Mouse (Mus musculus): ENCODE data around the gene Mink1. TPM values are rescaled to one million over a fixed set of nuclear protein-coding genes. Genes with fewer than 3 reads are reported as not detected.

Mink1 gene
- polyA plus RNA-seq, 1 experiment from 2014 or later = 17.7 TPM

GRCm38 (mm10) chr11:70585457-70585856, 22.8 kb downstream of the Mink1 start:
- Histone ChIP-seq H3K36me3 (ENCODE audit: control insufficient read depth, insufficient read depth, low read length) (no peaks in the 10 kb centered on the region), H3K9me3 (ENCODE audit: control insufficient read depth, low read length) (no peaks in the 10 kb centered on the region), H3K9ac (ENCODE audit: low read length) (no peak overlapping the region; the same call in 1 of the 2 replicates), H3K4me1 (replicated peaks; ENCODE audit: control insufficient read depth, insufficient read depth, low read length) (peaks cover 5% of the 10 kb centered on the region; the same call in 1 of the 2 replicates), H3K27me3 (ENCODE audit: control insufficient read depth, insufficient read depth, low read length) (no peaks in the 10 kb centered on the region), H3K4me2 (ENCODE audit: low read depth, low read length, severe bottlenecking) (no peak overlapping the region), H3K4me3 (ENCODE audit: low read depth, low read length) (no peak overlapping the region), H3K27ac (ENCODE audit: low read depth, low read length) (peak overlapping the region; percentile 41; the same call in 1 of the 2 replicates)
- ATAC-seq (replicated peaks; ENCODE audit: low FRiP score) (no peak), DNase-seq (ENCODE audit: low spot score) (no peak)
- WGBS = 57% methylated on average over 7 of the region's 7 CpGs

- DNase-seq (ENCODE audit: low spot score) = no peak
- no peak overlapping the region for H3K27ac ChIP-seq (ENCODE audit: low read depth, low read length)
- no peak overlapping the region for H3K9ac ChIP-seq (ENCODE audit: low read length)
- 92% methylated on average over 3 of the region's 3 CpGs for WGBS
- ATAC-seq (replicated peaks; ENCODE audit: low FRiP score) = no peak
- H3K9me3 ChIP-seq (ENCODE audit: control insufficient read depth, low read length) = no peaks in the 10 kb centered on the region
- H3K4me2 ChIP-seq (ENCODE audit: low read depth, low read length, severe bottlenecking) = no peak overlapping the region
- H3K4me3 ChIP-seq (ENCODE audit: low read depth, low read length) = no peak overlapping the region
- H3K4me1 ChIP-seq (replicated peaks; ENCODE audit: control insufficient read depth, insufficient read depth, low read length) = peaks cover 5% of the 10 kb centered on the region; the same call in 1 of the 2 replicates
- no peaks in the 10 kb centered on the region for H3K27me3 ChIP-seq (ENCODE audit: control insufficient read depth, insufficient read depth, low read length)
- H3K36me3 ChIP-seq (ENCODE audit: control insufficient read depth, insufficient read depth, low read length) = no peaks in the 10 kb centered on the region
Measured at GRCm38 (mm10) chr11:70586261-70586660, 23.6 kb downstream of the Mink1 start.

GRCm38 (mm10) chr11:70586954-70587353, 24.3 kb downstream of the Mink1 start:
- 87% methylated on average over 5 of the region's 5 CpGs for WGBS
- Histone ChIP-seq H3K4me1 (replicated peaks; ENCODE audit: control insufficient read depth, insufficient read depth, low read length) (peaks cover 5% of the 10 kb centered on the region; the same call in 1 of the 2 replicates), H3K27ac (ENCODE audit: low read depth, low read length) (no peak overlapping the region), H3K36me3 (ENCODE audit: control insufficient read depth, insufficient read depth, low read length) (no peaks in the 10 kb centered on the region), H3K4me2 (ENCODE audit: low read depth, low read length, severe bottlenecking) (no peak overlapping the region), H3K4me3 (ENCODE audit: low read depth, low read length) (no peak overlapping the region), H3K27me3 (ENCODE audit: control insufficient read depth, insufficient read depth, low read length) (no peaks in the 10 kb centered on the region), H3K9ac (ENCODE audit: low read length) (no peak overlapping the region), H3K9me3 (ENCODE audit: control insufficient read depth, low read length) (no peaks in the 10 kb centered on the region)
- no peak for ATAC-seq (replicated peaks; ENCODE audit: low FRiP score)
- DNase-seq (ENCODE audit: low spot score) = no peak

- Histone ChIP-seq H3K4me2 (ENCODE audit: low read depth, low read length, severe bottlenecking) (no peak overlapping the region), H3K9ac (ENCODE audit: low read length) (no peak overlapping the region), H3K27ac (ENCODE audit: low read depth, low read length) (no peak overlapping the region), H3K36me3 (ENCODE audit: control insufficient read depth, insufficient read depth, low read length) (no peaks in the 10 kb centered on the region), H3K4me3 (ENCODE audit: low read depth, low read length) (no peak overlapping the region), H3K27me3 (ENCODE audit: control insufficient read depth, insufficient read depth, low read length) (no peaks in the 10 kb centered on the region), H3K9me3 (ENCODE audit: control insufficient read depth, low read length) (no peaks in the 10 kb centered on the region), H3K4me1 (replicated peaks; ENCODE audit: control insufficient read depth, insufficient read depth, low read length) (no peaks in the 10 kb centered on the region)
- 81% methylated on average over 1 of the region's 1 CpGs for WGBS
- ATAC-seq (replicated peaks; ENCODE audit: low FRiP score) = no peak
- DNase-seq (ENCODE audit: low spot score) = no peak
Measured at GRCm38 (mm10) chr11:70591733-70592132, 29.1 kb downstream of the Mink1 start.

GRCm38 (mm10) chr11:70594253-70594989, 31.7 kb downstream of the Mink1 start:
- Histone ChIP-seq H3K36me3 (ENCODE audit: control insufficient read depth, insufficient read depth, low read length) (no peaks in the 10 kb centered on the region), H3K9me3 (ENCODE audit: control insufficient read depth, low read length) (no peaks in the 10 kb centered on the region), H3K27me3 (ENCODE audit: control insufficient read depth, insufficient read depth, low read length) (no peaks in the 10 kb centered on the region), H3K9ac (ENCODE audit: low read length) (no peak overlapping the region), H3K4me1 (replicated peaks; ENCODE audit: control insufficient read depth, insufficient read depth, low read length) (no peaks in the 10 kb centered on the region), H3K27ac (ENCODE audit: low read depth, low read length) (no peak overlapping the region), H3K4me3 (ENCODE audit: low read depth, low read length) (no peak overlapping the region), H3K4me2 (ENCODE audit: low read depth, low read length, severe bottlenecking) (no peak overlapping the region)
- DNase-seq (ENCODE audit: low spot score) (no peak), ATAC-seq (replicated peaks; ENCODE audit: low FRiP score) (no peak)
- WGBS = 89% methylated on average over 15 of the region's 15 CpGs

- Histone ChIP-seq H3K4me1 (replicated peaks; ENCODE audit: control insufficient read depth, insufficient read depth, low read length) (no peaks in the 10 kb centered on the region), H3K27ac (ENCODE audit: low read depth, low read length) (no peak overlapping the region), H3K4me2 (ENCODE audit: low read depth, low read length, severe bottlenecking) (no peak overlapping the region), H3K9me3 (ENCODE audit: control insufficient read depth, low read length) (no peaks in the 10 kb centered on the region), H3K9ac (ENCODE audit: low read length) (no peak overlapping the region), H3K27me3 (ENCODE audit: control insufficient read depth, insufficient read depth, low read length) (no peaks in the 10 kb centered on the region), H3K4me3 (ENCODE audit: low read depth, low read length) (no peak overlapping the region), H3K36me3 (ENCODE audit: control insufficient read depth, insufficient read depth, low read length) (no peaks in the 10 kb centered on the region)
- 86% methylated on average over 2 of the region's 2 CpGs for WGBS
- ATAC-seq (replicated peaks; ENCODE audit: low FRiP score) (no peak), DNase-seq (ENCODE audit: low spot score) (no peak)
Measured at GRCm38 (mm10) chr11:70595638-70596037, 33.0 kb downstream of the Mink1 start.

GRCm38 (mm10) chr11:70596094-70596493, 33.4 kb downstream of the Mink1 start:
- Histone ChIP-seq H3K27me3 (ENCODE audit: control insufficient read depth, insufficient read depth, low read length) (no peaks in the 10 kb centered on the region), H3K9ac (ENCODE audit: low read length) (0 out of 2 replicates have a peak overlapping the region, but pooled peaks have one; percentile 20), H3K9me3 (ENCODE audit: control insufficient read depth, low read length) (no peaks in the 10 kb centered on the region), H3K4me1 (replicated peaks; ENCODE audit: control insufficient read depth, insufficient read depth, low read length) (no peaks in the 10 kb centered on the region), H3K36me3 (ENCODE audit: control insufficient read depth, insufficient read depth, low read length) (no peaks in the 10 kb centered on the region), H3K4me3 (ENCODE audit: low read depth, low read length) (no peak overlapping the region), H3K27ac (ENCODE audit: low read depth, low read length) (peak overlapping the region; percentile 34; the same call in 1 of the 2 replicates), H3K4me2 (ENCODE audit: low read depth, low read length, severe bottlenecking) (no peak overlapping the region)
- no peak for DNase-seq (ENCODE audit: low spot score)
- WGBS = 46% methylated on average over 4 of the region's 4 CpGs
- ATAC-seq (replicated peaks; ENCODE audit: low FRiP score) = 0 out of 2 replicates have a peak, but pooled peaks have one; percentile 33

GRCm38 (mm10) chr11:70597301-70597700, 34.6 kb downstream of the Mink1 start:
- no peaks in the 10 kb centered on the region; the same call in 1 of the 2 replicates for H3K36me3 ChIP-seq (ENCODE audit: control insufficient read depth, insufficient read depth, low read length)
- DNase-seq (ENCODE audit: low spot score) = no peak
- no peaks in the 10 kb centered on the region for H3K9me3 ChIP-seq (ENCODE audit: control insufficient read depth, low read length)
- ATAC-seq (replicated peaks; ENCODE audit: low FRiP score) = no peak
- no peak overlapping the region for H3K9ac ChIP-seq (ENCODE audit: low read length)
- no peak overlapping the region for H3K4me3 ChIP-seq (ENCODE audit: low read depth, low read length)
- H3K27me3 ChIP-seq (ENCODE audit: control insufficient read depth, insufficient read depth, low read length) = no peaks in the 10 kb centered on the region
- no peak overlapping the region for H3K27ac ChIP-seq (ENCODE audit: low read depth, low read length)
- no peaks in the 10 kb centered on the region for H3K4me1 ChIP-seq (replicated peaks; ENCODE audit: control insufficient read depth, insufficient read depth, low read length)
- 88% methylated on average over 6 of the region's 6 CpGs for WGBS
- no peak overlapping the region for H3K4me2 ChIP-seq (ENCODE audit: low read depth, low read length, severe bottlenecking)
